Mouse (Mus musculus) olfactory bulb, adult 2 months (tissue): ENCODE data around the gene Gm13290.

Source experiments
- CTCF ChIP-seq: fragments of 200-500 bp; IDR thresholded peaks from 2 replicates; pipeline ENCODE4 v1.5.1; 2012; ENCODE audit warnings: low read depth, mild to moderate bottlenecking, low read length, moderate library complexity; ENCODE audit not compliant: insufficient read depth
- POLR2A ChIP-seq: fragments of 200-500 bp; IDR thresholded peaks from 2 replicates; pipeline ENCODE4 v1.6.1; 2012; ENCODE audit warnings: mild to moderate bottlenecking, low read depth, low read length, moderate library complexity; ENCODE audit not compliant: insufficient read depth

DNA sequence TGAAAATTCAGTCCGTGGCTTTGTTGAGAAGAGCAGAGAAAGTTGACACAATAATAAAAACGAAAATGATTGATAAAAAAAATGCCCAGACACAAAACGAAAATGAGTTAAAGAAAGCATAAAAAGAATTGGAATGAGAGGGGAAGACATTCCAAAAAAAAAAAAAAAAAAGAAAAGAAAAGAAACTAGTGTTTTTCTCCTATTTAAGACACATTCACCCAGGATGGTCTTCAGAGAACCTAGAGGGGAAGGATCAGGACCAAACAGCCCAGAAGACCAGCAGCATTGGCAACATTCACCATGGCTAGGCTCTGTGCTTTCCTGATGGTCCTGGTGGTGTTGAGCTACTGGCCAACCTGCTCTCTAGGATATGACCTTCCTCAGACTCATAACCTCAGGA, 42.3 kb downstream of the Gm13290 start, which contains the start of gene Ifna7:
- TF ChIP-seq CTCF = no peak
- TF ChIP-seq POLR2A = no peak
